Mouse (Mus musculus) cerebellum, adult 2 months (tissue): Measurements from ENCODE around the gene Apbb1.

Experiments
- CTCF ChIP-seq: fragments of 200-500 bp; IDR thresholded peaks from 2 replicates; pipeline ENCODE4 v1.5.1; 2011; ENCODE audit warnings: low read depth, mild to moderate bottlenecking, control low read depth, low read length, moderate library complexity, borderline replicate concordance; ENCODE audit not compliant: insufficient read depth
- POLR2A ChIP-seq: fragments of 200-500 bp; IDR thresholded peaks from 2 replicates; pipeline ENCODE4 v1.6.1; 2011; ENCODE audit warnings: low read length, control low read depth, borderline replicate concordance; ENCODE audit not compliant: insufficient read depth

GRCm38 (mm10) chr7:105556406-105556805 is 25.0 kb downstream of the Apbb1 start:
- TF ChIP-seq CTCF, result no peak
- no peak for TF ChIP-seq POLR2A
